Mouse (Mus musculus) frontal cortex, postnatal 10 days (tissue): Measurements from ENCODE around the gene Pard3.

Experiments used
- DNase-seq, 2 experiments: peaks; one replicate each; pipeline ENCODE4 v3.0.0; 2022; ENCODE audit warnings: low spot score in 2 of 2, mixed read lengths in 1 of 2

Pard3 gene

DNA sequence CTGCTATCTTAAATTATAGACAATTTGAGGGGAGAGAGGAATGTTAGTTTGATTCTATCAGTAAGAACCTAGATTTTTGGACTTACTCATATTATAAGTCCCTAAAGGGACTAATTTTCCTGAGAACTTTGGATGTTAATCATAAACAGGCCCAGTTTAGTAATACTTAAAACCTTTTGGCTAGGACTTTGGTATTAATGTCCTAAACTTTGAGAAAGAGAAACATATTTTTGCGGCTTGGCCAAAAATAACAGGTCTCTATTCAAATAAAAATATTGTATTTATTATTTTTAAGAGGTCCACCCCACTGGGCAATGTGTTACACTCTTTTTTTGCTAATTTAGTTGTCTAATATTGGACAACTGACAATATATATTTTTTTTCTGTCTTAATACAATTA, 271.5 kb downstream of the Pard3 start:
- DNase-seq: no peak

- no peak for DNase-seq
Measured at GRCm38 (mm10) chr8:127338183-127338582, 274.5 kb downstream of the Pard3 start.

DNA sequence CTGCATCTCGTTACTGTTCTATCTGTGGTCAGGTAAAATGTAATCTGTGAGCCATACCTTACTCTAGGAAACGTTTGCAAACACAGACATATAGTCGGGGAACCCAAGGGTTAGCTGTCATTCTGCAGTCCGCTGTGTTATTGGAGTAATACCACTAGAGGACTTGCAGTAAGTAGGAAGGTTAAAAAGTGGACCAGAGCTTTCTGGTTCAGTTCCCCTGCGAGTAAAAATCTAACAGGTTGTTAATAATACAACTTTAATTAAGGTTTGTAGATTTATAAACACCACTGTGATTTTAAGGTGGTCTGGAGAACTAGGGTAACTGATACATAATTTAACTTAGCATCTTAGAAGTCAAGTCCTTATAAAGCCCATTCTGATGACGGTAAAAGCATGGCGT, 277.4 kb downstream of the Pard3 start:
- DNase-seq: no peak

DNA sequence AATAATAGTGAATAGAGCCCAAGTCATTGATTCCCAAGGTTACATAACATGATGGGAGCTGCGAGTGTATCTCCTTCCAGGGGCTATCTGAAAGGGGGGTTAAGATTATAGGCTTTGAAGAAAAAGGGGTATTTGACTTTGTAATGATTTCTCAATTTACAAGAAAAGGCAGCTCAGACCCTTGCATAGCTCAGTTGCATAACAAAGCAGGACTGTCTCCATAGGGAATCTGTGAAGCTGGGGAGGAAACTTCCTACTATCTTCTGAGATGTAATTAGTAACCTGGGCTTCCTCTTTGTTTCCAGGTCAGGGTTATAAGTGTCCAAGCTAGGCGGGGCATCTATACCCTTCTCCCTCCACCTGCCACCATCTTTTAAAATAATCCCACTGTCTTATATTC, 279.4 kb downstream of the Pard3 start:
- no peak for DNase-seq

GRCm38 (mm10) chr8:127344421-127344820, 280.7 kb downstream of the Pard3 start:
- DNase-seq: no peak

DNA sequence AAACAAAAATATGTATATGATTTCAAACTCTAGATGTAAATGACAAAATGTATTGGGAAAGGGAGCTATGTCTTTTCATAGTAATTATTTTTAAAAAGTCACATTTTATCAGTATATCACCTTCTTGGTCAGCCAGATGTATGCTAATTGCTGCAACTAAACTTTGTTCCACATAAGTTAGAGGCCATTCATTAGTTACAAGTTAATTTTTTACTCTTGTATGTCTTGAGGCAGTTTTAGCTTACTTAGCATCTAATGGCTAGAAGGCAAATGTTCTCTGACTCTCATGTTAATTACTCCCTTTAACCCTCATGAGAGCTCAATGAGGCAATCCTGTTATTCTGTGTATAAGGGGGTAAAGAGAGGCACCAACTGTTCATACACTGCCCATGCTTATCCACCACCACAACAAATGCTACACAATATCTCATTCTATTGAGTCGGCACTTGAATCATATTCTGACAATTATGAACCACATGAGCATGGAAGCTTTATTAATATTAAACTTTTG, 282.3 kb downstream of the Pard3 start:
- DNase-seq: no peak

DNA sequence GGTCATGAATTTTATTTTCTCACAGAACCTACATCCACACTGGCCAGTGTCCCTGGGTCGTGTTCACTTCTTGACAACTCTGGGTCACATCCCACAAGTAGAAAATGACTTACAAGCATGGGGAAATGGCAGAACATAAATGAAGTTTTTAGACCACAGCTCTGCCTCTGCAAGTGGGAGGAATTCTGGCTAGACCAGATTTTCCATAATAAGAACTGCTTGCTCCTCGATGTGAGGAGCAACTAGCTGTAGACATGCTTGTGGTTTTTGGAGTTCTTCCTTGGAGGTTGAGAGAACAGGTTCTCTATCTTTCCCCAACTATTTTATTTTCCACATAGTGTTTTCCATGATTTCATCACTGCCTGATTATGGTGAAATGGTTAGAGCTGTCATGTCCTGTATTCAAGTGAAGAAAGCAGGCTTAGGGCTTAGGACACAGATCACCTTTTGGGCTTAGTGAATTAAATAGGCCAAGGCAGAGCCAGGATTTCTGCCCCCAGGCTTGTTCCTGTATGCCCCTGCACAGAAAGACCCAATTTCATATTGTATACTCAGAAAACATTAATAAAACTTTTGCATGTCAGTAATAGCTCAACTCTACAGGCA, 284.3 kb downstream of the Pard3 start:
- DNase-seq: no peak

- no peak for DNase-seq
Measured at GRCm38 (mm10) chr8:127361796-127362195, 298.1 kb downstream of the Pard3 start.

- no peak for DNase-seq
Measured at GRCm38 (mm10) chr8:127368347-127368746, 304.7 kb downstream of the Pard3 start.

DNA sequence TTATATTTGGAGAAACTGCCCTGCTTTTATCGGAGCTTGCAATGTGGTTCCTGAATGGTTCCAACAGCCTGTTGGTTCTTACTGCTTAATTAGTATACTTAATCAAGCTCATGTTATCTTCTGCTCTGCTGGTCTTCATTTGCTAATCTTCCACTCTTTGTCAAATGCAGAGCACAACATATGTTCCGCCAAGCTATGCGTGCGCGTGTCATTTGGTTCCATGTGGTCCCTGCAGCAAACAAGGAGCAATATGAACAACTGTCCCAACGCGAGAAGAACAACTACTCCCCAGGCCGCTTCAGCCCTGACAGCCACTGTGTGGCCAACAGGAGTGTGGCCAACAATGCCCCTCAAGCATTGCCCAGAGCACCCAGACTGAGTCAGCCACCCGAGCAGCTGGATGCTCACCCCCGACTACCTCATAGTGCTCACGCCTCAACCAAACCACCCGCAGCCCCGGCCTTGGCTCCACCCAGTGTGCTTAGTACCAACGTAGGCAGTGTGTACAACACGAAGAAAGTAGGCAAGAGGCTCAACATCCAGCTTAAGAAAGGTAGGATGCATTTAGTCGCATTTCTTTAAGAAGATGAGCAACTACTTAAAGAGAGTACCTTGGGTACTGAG, 307.7 kb downstream of the Pard3 start:
- no peak for DNase-seq

- DNase-seq: no peak
Measured at GRCm38 (mm10) chr8:127377775-127378174, 314.1 kb downstream of the Pard3 start.

DNA sequence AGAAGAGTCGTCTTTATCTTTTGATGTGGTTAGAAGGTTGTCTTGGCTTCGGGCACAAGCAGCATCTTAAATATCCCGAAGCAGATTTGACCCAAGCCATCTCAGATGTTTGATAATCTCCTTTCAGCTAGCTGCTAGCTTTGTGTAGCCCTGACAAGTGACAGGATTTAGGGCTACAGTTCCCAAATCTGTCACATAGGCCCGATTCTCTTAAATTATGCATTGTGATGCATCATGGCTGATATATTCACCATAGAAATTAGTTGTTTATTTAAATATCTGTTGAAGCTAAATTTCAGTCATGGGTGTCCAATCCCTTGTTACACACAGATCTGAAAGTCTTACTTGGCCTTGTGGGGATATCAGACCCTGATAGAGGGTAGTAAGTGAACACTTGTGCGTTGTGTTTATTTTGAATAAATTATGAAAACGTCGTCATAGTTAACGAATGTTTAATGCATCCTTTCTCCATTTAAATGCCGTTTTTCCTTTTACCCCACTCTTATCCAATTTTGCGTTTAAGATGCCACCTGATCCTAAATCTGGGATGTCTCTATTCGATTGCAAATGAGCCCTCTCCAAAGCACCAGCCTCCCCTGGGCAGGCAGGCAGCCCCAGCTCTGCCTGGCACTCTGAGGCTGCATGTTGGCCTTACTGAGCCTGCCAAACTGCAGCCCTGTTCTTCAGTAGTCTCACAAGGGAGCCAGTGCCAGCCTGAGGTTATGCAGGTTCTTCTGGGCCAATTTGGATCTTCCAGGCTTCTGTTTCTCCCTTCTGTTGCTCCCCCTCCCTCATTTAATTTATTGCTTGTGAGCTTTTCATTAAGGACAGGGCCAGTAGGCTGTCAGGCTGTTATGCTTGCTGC, 315.5 kb downstream of the Pard3 start:
- DNase-seq: no peak

- no peak for DNase-seq
Measured at GRCm38 (mm10) chr8:127381259-127381658, 317.6 kb downstream of the Pard3 start.

DNA sequence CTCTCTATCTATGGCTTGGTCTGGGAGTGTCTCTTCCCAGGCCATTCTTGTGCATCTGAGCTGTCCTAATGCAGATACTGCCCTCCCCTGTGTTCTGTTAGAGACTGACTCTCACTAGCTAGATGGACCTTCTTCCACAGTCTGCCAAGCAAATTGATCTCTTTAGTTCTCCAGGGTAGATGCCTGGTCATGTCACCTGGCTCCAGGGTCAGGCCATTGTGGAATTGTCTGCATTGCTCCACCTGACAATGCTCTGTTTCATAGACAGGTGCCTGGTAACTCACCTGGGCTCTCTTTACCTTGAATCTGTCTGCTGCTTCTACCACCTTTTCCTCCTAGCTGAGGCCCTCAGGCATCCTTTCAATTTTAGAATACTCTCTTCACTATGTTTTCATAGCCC, 329.0 kb downstream of the Pard3 start:
- no peak for DNase-seq

- no peak for DNase-seq
Measured at GRCm38 (mm10) chr8:127395488-127395887, 331.8 kb downstream of the Pard3 start.

DNA sequence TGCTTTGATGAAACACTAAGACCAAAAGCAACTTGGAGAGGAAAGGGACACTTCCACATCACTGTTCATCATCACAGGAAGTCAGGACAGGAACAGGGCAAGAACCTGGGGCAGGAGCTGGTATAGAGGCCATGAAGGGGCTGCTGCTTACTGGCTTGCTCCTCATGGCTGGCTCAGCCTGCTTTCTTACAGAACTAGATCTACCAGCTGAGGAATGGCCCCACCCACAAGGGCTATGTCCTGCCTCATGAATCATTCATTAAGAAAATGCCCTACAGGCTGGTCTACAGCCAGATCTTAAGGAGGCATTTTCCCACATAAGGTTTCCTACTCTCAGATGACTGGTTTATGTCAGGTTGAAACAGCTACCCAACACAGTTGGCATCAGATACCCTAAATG, 342.1 kb downstream of the Pard3 start:
- DNase-seq: no peak

DNA sequence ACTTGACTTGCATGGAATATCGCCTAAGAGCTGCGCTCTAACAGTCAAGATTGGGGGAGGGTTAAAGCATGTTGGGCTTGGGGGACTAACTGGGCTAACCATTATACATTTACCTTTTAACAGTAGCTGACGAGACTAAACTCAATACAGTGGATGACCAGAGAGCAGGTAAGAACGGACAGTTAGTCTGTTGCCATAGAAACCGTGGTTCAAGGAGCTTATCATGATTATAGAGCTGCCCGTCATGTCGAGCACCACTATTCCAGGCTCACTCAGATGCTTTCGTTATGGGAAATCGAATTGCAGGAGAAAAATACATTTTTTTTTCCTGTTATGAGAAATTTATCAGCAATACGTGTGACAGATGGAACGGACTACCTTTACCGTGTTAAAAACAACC, 346.9 kb downstream of the Pard3 start:
- no peak for DNase-seq

DNA sequence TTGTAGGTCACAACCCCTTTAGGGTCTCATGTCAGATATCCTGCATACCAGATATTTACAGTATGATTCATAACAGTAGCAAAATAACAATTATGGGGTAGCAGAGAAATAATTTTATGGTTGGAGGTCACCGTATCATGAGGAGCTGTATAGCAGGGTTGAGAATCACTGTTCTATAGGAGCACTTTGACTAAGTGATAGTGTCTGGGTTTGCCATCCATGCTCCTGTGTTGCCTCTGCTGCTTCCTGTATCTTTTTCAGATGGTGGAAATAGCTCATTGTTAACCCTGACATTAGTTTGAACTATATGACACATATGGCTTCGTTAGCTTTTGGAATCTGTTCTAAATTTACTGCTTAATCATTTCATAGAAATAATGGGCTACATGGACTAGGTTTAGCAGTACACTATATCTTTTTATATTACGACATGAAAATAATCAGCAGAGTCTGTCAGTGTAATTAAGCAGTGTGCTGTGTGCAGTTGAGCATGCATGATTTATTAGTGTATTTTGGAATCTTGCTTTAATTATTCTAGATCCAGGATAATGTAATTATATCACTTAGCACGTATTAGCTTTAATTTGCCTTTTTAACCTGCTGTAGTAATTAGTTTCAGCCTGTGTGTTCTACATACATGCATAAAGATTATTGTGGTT, 347.6 kb downstream of the Pard3 start:
- DNase-seq: no peak

DNA sequence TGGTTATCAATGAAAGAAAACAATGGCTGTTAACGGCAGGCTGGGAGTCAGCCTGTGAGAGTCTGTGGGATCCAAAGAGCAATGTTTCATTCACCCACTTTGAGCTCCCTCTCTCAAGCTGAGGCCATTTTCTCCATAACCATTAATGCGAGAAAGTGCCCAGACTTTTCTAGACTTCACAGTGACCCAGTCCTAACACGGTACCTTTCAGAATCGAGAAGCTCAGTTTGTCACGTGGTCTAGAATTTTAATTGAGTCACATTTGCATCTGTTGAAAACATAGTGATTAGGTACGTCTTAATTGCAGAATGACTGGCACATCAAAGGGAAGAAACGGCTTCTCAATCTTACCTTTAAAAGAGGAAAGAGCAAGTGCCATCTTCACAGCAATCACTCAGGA, 359.3 kb downstream of the Pard3 start:
- no peak for DNase-seq

DNA sequence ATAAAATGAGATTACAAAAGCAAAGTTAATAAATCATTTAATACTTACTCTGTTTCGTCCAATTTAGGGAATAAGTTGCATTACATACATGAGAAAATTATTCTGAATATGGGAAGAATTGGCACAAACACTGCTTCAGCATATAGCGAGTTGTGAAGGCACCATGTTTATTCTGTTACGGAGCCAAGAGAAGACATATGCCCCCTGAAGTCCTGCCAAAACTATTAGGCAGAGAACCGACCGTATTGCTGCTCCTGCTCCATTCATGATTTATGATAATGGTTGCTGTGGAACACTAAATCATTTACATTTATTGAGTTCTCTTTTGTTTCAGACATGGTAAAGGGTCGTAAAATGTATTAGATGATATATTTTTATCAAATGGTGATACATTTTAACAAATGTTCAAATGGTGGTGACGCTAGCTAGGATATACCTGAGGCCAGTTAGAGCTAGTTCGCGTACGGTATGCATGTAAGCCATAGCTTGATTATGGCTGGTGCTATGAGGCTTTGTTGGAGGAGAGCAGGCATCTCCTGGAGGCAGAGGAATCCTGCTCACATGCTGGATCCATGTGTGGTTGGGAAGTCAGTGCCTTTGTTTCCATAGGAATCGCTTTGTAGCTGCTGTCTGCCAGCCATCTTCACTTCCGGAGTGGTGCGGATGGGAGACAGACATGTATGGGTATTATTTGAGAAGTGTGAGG, 360.7 kb downstream of the Pard3 start:
- no peak for DNase-seq

DNA sequence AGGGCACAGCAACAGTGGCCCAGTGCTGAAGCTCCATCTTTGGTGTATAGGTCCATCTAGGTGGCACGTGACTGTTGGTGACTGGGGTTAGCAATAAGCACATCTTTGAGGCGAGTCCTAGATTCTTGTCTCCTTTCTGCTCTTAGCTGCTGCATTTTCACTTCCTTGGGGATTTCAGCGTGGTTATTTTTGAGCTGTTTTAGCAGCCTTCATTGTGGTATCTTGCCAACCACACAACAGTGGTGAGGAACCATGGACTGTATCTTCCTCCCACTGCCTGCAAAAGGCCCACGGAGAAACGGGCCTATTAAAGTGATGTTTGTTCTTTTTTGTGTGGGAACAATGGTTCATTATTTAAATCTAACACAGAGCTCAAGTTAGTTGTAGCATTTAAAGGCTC, 363.2 kb downstream of the Pard3 start:
- no peak for DNase-seq

- DNase-seq: no peak
Measured at GRCm38 (mm10) chr8:127428004-127428403, 364.3 kb downstream of the Pard3 start.
